Mouse (Mus musculus) MEL (cell line): ENCODE data around the gene Cfap43.

ENCODE experiments used
- CHD1 ChIP-seq: IDR thresholded peaks from 2 replicates; pipeline ENCODE4 v1.6.1; 2012; ENCODE audit warnings: low read depth, mild to moderate bottlenecking, inconsistent platforms, low read length, improper control_type of control experiment
- ELF1 ChIP-seq: IDR thresholded peaks from 2 replicates; pipeline ENCODE4 v1.6.1; 2014; ENCODE audit warnings: low read depth, mild to moderate bottlenecking, inconsistent platforms, low read length, improper control_type of control experiment, moderate library complexity
- USF2 ChIP-seq, 2 experiments: IDR thresholded peaks; 2 replicates each; pipeline ENCODE4 v1.6.1; 2011 to 2012; ENCODE audit warnings: improper control_type of control experiment in 2 of 2, low read length in 2 of 2, borderline replicate concordance in 1 of 2, inconsistent platforms in 1 of 2, low read depth in 1 of 2, mild to moderate bottlenecking in 1 of 2; ENCODE audit not compliant: insufficient read depth in 1 of 2
- ZKSCAN1 ChIP-seq: IDR thresholded peaks from 2 replicates; pipeline ENCODE4 v1.6.1; 2012; ENCODE audit warnings: low read depth, mild to moderate bottlenecking, inconsistent platforms, low read length, improper control_type of control experiment, moderate library complexity

GRCm38 (mm10) chr19:47824026-47824425 is 95.1 kb downstream of the Cfap43 start:
- no peak for TF ChIP-seq CHD1
- no peak for TF ChIP-seq ZKSCAN1
- no peak for TF ChIP-seq USF2 (IDR thresholded peaks at IDR 0.05; ENCODE audit: borderline replicate concordance in 1 of 2, insufficient read depth in 1 of 2, low read depth in 1 of 2, low read length in 2 of 2)
- TF ChIP-seq ELF1: no peak
